Mouse (Mus musculus) heart, embryonic 14.5 days (tissue): ENCODE data around the gene Arid5b. TPM values are rescaled to one million over a fixed set of nuclear protein-coding genes. Genes with fewer than 3 reads are reported as not detected.

ENCODE experiments used
- ATAC-seq: fragments of 200-750 bp; cut with Nextera tagmentation; 2 replicates; pipeline ENCODE4 v1.8.0; 2017; ENCODE audit warnings: low read depth, moderate TSS enrichment; ENCODE audit not compliant: insufficient number of reproducible peaks, insufficient read depth, low FRiP score
- H3K27ac ChIP-seq, 2 experiments: fragments of 200-500 bp in 1 of 2; fragments of 300-500 bp in 1 of 2; sonication (generic) in 1 of 2; replicated peaks in 1 of 2; 2 replicates each; pipeline ENCODE4 v1.5.1; 2012 to 2014; ENCODE audit warnings: low read depth in 2 of 2, low read length in 2 of 2, control low read depth in 1 of 2, mild to moderate bottlenecking in 1 of 2, mixed read lengths in 1 of 2; ENCODE audit not compliant: control insufficient read depth in 1 of 2, insufficient read depth in 1 of 2
- H3K27me3 ChIP-seq: fragments of 300-500 bp; sonication (generic); 2 replicates; pipeline ENCODE4 v1.6.1; 2014; ENCODE audit warnings: mild to moderate bottlenecking, low read length, control low read depth; ENCODE audit not compliant: control insufficient read depth, insufficient read depth
- H3K36me3 ChIP-seq: fragments of 300-500 bp; sonication (generic); 2 replicates; pipeline ENCODE4 v1.6.1; 2014; ENCODE audit warnings: mild to moderate bottlenecking, control low read depth, low read length, mixed read lengths; ENCODE audit not compliant: control insufficient read depth, insufficient read depth
- H3K4me1 ChIP-seq, 2 experiments: fragments of 200-500 bp in 1 of 2; fragments of 300-500 bp in 1 of 2; sonication (generic) in 1 of 2; 2 replicates each; pipeline ENCODE4 v1.6.1; 2012 to 2014; ENCODE audit warnings: low read length in 2 of 2, control low read depth in 1 of 2, mixed read lengths in 1 of 2; ENCODE audit not compliant: control insufficient read depth in 2 of 2, insufficient read depth in 2 of 2
- H3K4me2 ChIP-seq: fragments of 300-500 bp; sonication (generic); 2 replicates; pipeline ENCODE4 v1.6.1; 2014; ENCODE audit warnings: mild to moderate bottlenecking, low read length
- H3K4me3 ChIP-seq, 2 experiments: fragments of 200-500 bp in 1 of 2; fragments of 300-500 bp in 1 of 2; sonication (generic) in 1 of 2; 2 replicates each; pipeline ENCODE4 v1.5.1; 2012 to 2014; ENCODE audit warnings: low read length in 2 of 2, mild to moderate bottlenecking in 2 of 2, control low read depth in 1 of 2, low read depth in 1 of 2, moderate library complexity in 1 of 2; ENCODE audit not compliant: control insufficient read depth in 1 of 2, insufficient read depth in 1 of 2
- H3K9ac ChIP-seq: fragments of 300-500 bp; sonication (generic); 2 replicates; pipeline ENCODE4 v1.6.1; 2014; ENCODE audit warnings: mild to moderate bottlenecking, low read length
- H3K9me3 ChIP-seq: fragments of 300-500 bp; sonication (generic); 2 replicates; pipeline ENCODE4 v1.6.1; 2016; ENCODE audit warnings: low read length, control low read depth; ENCODE audit not compliant: control insufficient read depth
- WGBS: fragments of 180-500 bp; shearing (Covaris S2); extraction: QIAGEN DNeasy Blood & Tissue Kit; methylation state at CpG from one replicate; pipeline ENCODE4 v1.1.7; 2014; 5-methylcytosine and 5-hydroxymethylcytosine counted together
- polyA plus RNA-seq: library from polyadenylated mRNA; unstranded; fragments of >200 nt; fragmentation: Nextera tagmentation; extraction: Ambion mirVana; gene quantifications from 2 replicates; pipeline ENCODE4 v1.2.1, GENCODE M21; 2014

Arid5b gene
- polyA plus RNA-seq, 1 experiment from 2014 or later, result 23.0 TPM

- Histone ChIP-seq H3K27me3 (no peaks in the 10 kb centered on the region), H3K9me3 (no peaks in the 10 kb centered on the region), H3K4me3 (peak overlapping the region; percentile 73 to 79), H3K9ac (peak overlapping the region; percentile 89), H3K4me1 (peaks cover 2 to 18% of the 10 kb centered on the region in 2 experiments; a peak in 3 of 4 replicates), H3K4me2 (peak overlapping the region; percentile 77), H3K36me3 (no peaks in the 10 kb centered on the region), H3K27ac (peak overlapping the region; percentile 57 to 95)
- ATAC-seq, result no peak
- under 1% methylated on average over 41 of the region's 41 CpGs for WGBS
These were observed 1.3 kb upstream of the Arid5b start for GRCm38 (mm10) chr10:68279516-68280501.

GRCm38 (mm10) chr10:68277671-68278151 is 829 bp downstream of the Arid5b start:
- Histone ChIP-seq H3K4me1 (peaks cover 0 to 21% of the 10 kb centered on the region in 2 experiments; a peak in 3 of 4 replicates), H3K36me3 (peaks cover 13% of the 10 kb centered on the region), H3K27me3 (no peaks in the 10 kb centered on the region), H3K27ac (peak overlapping the region; percentile 76 to 95), H3K4me3 (peak overlapping the region; percentile 73 to 87), H3K4me2 (peak overlapping the region; percentile 77), H3K9me3 (no peaks in the 10 kb centered on the region), H3K9ac (peak overlapping the region; percentile 89)
- no peak for ATAC-seq
- under 1% methylated on average over 15 of the region's 15 CpGs for WGBS

- Histone ChIP-seq H3K4me1 (peaks cover 0 to 17% of the 10 kb centered on the region in 2 experiments; a peak in 2 of 4 replicates), H3K9ac (peak overlapping the region; percentile 89), H3K27me3 (no peaks in the 10 kb centered on the region), H3K4me2 (peak overlapping the region; percentile 77), H3K4me3 (peak overlapping the region; percentile 73 to 87), H3K9me3 (no peaks in the 10 kb centered on the region), H3K36me3 (peaks cover 13% of the 10 kb centered on the region), H3K27ac (peak overlapping the region; percentile 85 to 95)
- ATAC-seq, result peak; percentile 62
- under 1% methylated on average over 33 of the region's 34 CpGs for WGBS
These were observed 1.5 kb downstream of the Arid5b start for GRCm38 (mm10) chr10:68276976-68277441.

GRCm38 (mm10) chr10:68276350-68276975 is 2.1 kb downstream of the Arid5b start:
- Histone ChIP-seq H3K4me1 (peaks cover 0 to 13% of the 10 kb centered on the region in 2 experiments; a peak in 2 of 4 replicates), H3K27ac (peak overlapping the region; percentile 85 to 95)
- under 1% methylated on average over 28 of the region's 29 CpGs for WGBS

GRCm38 (mm10) chr10:68274900-68275760 is 3.4 kb downstream of the Arid5b start:
- Histone ChIP-seq H3K4me3 (peak overlapping the region in 1 of 2 experiments; percentile 73; a peak in 2 of 4 replicates), H3K4me1 (peaks cover 0 to 13% of the 10 kb centered on the region in 2 experiments; a peak in 2 of 4 replicates), H3K9ac (peak overlapping the region; percentile 89), H3K4me2 (peak overlapping the region; percentile 77), H3K9me3 (no peaks in the 10 kb centered on the region), H3K27ac (peak overlapping the region; percentile 28 to 95; a peak in 2 of 4 replicates), H3K27me3 (no peaks in the 10 kb centered on the region), H3K36me3 (peaks cover 13% of the 10 kb centered on the region)
- no peak for ATAC-seq
- WGBS, result 23% methylated on average over 18 of the region's 18 CpGs

More at GRCm38 (mm10) chr10:68276350-68276975, 2.1 kb downstream of the Arid5b start:
- peak; percentile 72 for ATAC-seq
- Histone ChIP-seq H3K4me3 (peak overlapping the region; percentile 73 to 87), H3K36me3 (peaks cover 13% of the 10 kb centered on the region), H3K9me3 (no peaks in the 10 kb centered on the region), H3K4me2 (peak overlapping the region; percentile 77), H3K9ac (peak overlapping the region; percentile 89), H3K27me3 (no peaks in the 10 kb centered on the region)

- Histone ChIP-seq H3K36me3 (peaks cover 23% of the 10 kb centered on the region), H3K27me3 (no peaks in the 10 kb centered on the region), H3K9me3 (no peaks in the 10 kb centered on the region), H3K4me1 (peaks cover 3 to 10% of the 10 kb centered on the region in 2 experiments; a peak in 3 of 4 replicates), H3K4me3 (no peak overlapping the region), H3K9ac (no peak overlapping the region), H3K4me2 (no peak overlapping the region), H3K27ac (no peak overlapping the region)
- WGBS, result 92% methylated on average over 10 of the region's 10 CpGs
- ATAC-seq, result no peak
These were observed 8.8 kb downstream of the Arid5b start for GRCm38 (mm10) chr10:68269789-68270188.
